Mouse (Mus musculus) erythroblast, embryonic 14.5 days (primary cell): ENCODE data around the gene Ccdc61.

Experiments
- GATA1 ChIP-seq: IDR thresholded peaks from 2 replicates; pipeline ENCODE4 v1.6.1; 2012; ENCODE audit warnings: low read length, inconsistent platforms, mixed read lengths
- TAL1 ChIP-seq: IDR thresholded peaks from 3 replicates; pipeline ENCODE4 v1.6.1; 2012; ENCODE audit warnings: low read length, inconsistent platforms, mixed read lengths

- TF ChIP-seq GATA1 = no peak
- TF ChIP-seq TAL1 = no peak
Observed at GRCm38 (mm10) chr7:18890848-18891247, 19.4 kb downstream of the Ccdc61 start.
